Mouse (Mus musculus): Measurements from ENCODE around the gene Pts.

The Pts gene

DNA sequence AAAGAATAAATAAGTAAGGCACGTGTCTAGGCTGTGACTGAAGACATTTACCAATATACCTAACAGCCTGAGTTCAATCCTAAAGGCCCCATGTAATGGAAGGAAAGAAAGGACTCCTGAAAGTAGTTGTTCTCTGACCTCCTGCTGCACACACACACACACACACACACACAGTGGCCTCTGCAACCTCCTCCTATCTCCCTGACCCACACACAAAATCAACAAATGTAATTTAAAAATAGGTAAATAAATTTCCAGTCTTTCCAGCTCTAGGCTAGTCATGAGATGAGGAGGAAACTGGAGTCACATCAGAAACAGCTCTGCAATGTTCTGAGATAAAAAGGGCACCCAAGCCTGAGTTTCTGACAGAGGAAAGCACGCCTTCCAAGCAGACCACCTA, 34.7 kb downstream of the Pts start:
- DNase-seq (ENCODE audit: extremely low spot score, low spot score), result no peak

DNA sequence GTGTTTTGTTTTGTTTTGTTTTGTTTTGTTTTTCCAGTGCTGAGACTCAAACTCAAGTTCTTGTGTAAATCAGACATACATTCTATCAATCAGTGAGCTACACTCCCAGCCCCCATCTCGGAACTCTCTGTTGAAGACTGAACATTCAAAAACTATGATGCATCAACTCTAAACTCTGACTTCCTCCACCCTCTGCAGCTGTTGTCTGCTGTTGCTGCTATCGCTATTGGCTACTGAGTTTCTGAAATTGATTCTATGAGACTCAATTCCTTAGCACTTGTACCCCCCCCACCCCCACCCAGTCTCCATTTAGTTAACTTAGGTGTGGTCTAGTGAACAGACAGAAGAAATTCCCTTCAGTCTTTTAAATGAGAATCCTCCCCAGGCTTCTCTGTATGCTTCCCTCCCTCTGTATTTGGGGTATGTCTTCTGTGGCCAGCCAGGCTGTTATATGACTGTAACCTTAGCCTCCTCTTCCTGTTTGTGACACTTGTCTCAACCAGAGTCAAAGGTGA, 36.9 kb downstream of the Pts start:
- DNase-seq (ENCODE audit: extremely low spot score, low spot score), result no peak

- DNase-seq (ENCODE audit: extremely low spot score, low spot score), result no peak
These were observed 37.7 kb downstream of the Pts start for GRCm38 (mm10) chr9:50490836-50491235.

- no peak for DNase-seq (ENCODE audit: extremely low spot score, low spot score)
These were observed 43.0 kb downstream of the Pts start for GRCm38 (mm10) chr9:50485521-50485920.

DNA sequence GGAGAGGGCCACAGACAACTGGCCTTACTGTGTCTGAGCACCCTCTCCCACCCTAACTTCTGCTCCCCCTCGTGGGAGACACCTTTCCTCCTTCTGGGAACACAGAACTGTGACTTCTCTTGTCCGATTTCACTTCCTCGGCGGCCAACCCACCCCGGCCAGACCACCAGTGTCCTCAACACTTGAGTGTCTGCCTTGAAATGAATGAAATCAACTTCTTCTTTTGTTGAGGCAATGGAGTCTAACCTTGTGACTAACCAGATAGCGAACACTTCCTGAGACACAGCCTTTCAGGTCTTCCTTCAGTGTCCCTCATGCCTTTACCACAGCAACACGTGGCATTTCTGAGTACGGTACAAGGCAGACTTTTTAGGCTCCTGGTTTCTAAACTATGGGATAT, 45.8 kb downstream of the Pts start:
- DNase-seq (ENCODE audit: extremely low spot score, low spot score), result no peak

- DNase-seq (ENCODE audit: extremely low spot score, low spot score), result no peak
These were observed 49.0 kb downstream of the Pts start for GRCm38 (mm10) chr9:50479476-50479875.

DNA sequence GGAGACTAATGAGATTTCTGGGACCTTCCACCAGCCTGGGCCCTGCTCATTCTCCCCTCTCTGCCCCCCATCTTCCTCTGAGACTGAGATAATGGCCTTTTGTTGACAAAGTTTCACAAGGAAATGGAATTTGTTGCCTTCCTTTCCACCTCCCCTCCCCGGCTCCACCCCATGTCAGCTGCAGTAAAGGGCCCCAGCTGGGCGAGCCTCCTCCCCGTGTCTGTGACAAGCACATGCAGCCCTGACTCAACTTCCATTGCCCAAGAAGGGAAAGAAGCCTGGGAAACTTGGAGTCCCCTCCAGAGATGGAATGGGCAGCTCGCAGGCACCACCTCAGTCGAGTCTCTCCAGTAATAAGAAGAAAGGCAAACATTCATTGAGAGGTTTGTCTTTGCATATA, 49.7 kb downstream of the Pts start:
- no peak for DNase-seq (ENCODE audit: extremely low spot score, low spot score)

- no peak for DNase-seq (ENCODE audit: extremely low spot score, low spot score)
These were observed 51.3 kb downstream of the Pts start for GRCm38 (mm10) chr9:50477270-50477669.

- DNase-seq (ENCODE audit: extremely low spot score, low spot score), result no peak
These were observed 51.9 kb downstream of the Pts start for GRCm38 (mm10) chr9:50476651-50477050.

GRCm38 (mm10) chr9:50475745-50476144, 52.8 kb downstream of the Pts start:
- no peak for DNase-seq (ENCODE audit: extremely low spot score, low spot score)

GRCm38 (mm10) chr9:50475318-50475717, 53.2 kb downstream of the Pts start:
- no peak for DNase-seq (ENCODE audit: extremely low spot score, low spot score)

Measured in neural tube, embryonic 10.5 days (tissue).